Mouse (Mus musculus) adrenal gland, postnatal 14 days (tissue): ENCODE measurements around the gene Tmc1. TPM values are rescaled to one million over a fixed set of nuclear protein-coding genes. Genes with fewer than 3 reads are reported as not detected.
A peak's percentile ranks its signal among the peaks of the same experiment; 100 is the strongest.

Source experiments
- DNase-seq: peaks from one replicate; pipeline ENCODE4 v3.0.0; 2021; ENCODE audit warnings: mixed read lengths
- long read RNA-seq, 2 experiments: library from polyadenylated mRNA; stranded (forward); transcript quantifications; one replicate each; pipeline ENCODE4 v2.0.0; 2021
- total RNA-seq: library from RNA; stranded (reverse); gene quantifications from 2 replicates; pipeline ENCODE4 v1.2.3, GENCODE M21; 2021

Tmc1 gene
- total RNA-seq = 0.19 TPM in 1 of 2 replicates, not detected in the other
- long read RNA-seq, experiment 1, partial matches to known transcripts = 0 of 2 reads
- long read RNA-seq, experiment 1, other reads (novel, unspliced or antisense) = 2 of 2 reads
- long read RNA-seq, experiment 2 = 0 reads

- no peak for DNase-seq
These were observed at the start of gene Tmc1 for GRCm38 (mm10) chr19:20953874-20954273. Gene Tmc1 (minus strand): TSS chr19:20954202.

GRCm38 (mm10) chr19:21001552-21001951 is 47.5 kb upstream of the Tmc1 start:
- no peak for DNase-seq

- DNase-seq = no peak
These were observed 25.2 kb upstream of the Tmc1 start for GRCm38 (mm10) chr19:20979244-20979643.

GRCm38 (mm10) chr19:20978148-20978547 is 24.1 kb upstream of the Tmc1 start:
- DNase-seq = no peak

GRCm38 (mm10) chr19:20971926-20972325 is 17.9 kb upstream of the Tmc1 start:
- DNase-seq = no peak

GRCm38 (mm10) chr19:20954815-20955214 is 813 bp upstream of the Tmc1 start:
- no peak for DNase-seq

GRCm38 (mm10) chr19:20944446-20944845 is 9.6 kb downstream of the Tmc1 start:
- no peak for DNase-seq

- no peak for DNase-seq
These were observed 29.7 kb downstream of the Tmc1 start for GRCm38 (mm10) chr19:20924282-20924681.

- no peak for DNase-seq
These were observed 30.4 kb downstream of the Tmc1 start for GRCm38 (mm10) chr19:20923336-20924211.

GRCm38 (mm10) chr19:20918241-20918640 is 35.8 kb downstream of the Tmc1 start:
- DNase-seq = no peak

- no peak for DNase-seq
These were observed 38.9 kb downstream of the Tmc1 start for GRCm38 (mm10) chr19:20915151-20915550.

- no peak for DNase-seq
These were observed 43.6 kb downstream of the Tmc1 start for GRCm38 (mm10) chr19:20910356-20910755.

GRCm38 (mm10) chr19:20881205-20881604 is 72.8 kb downstream of the Tmc1 start:
- no peak for DNase-seq

GRCm38 (mm10) chr19:20875881-20876280 is 78.1 kb downstream of the Tmc1 start:
- DNase-seq = no peak

GRCm38 (mm10) chr19:20861779-20862178 is 92.2 kb downstream of the Tmc1 start:
- DNase-seq = peak; percentile 6

GRCm38 (mm10) chr19:20860270-20860669 is 93.7 kb downstream of the Tmc1 start:
- DNase-seq = no peak

GRCm38 (mm10) chr19:20857819-20858218 is 96.2 kb downstream of the Tmc1 start:
- no peak for DNase-seq

GRCm38 (mm10) chr19:20848906-20849305 is 105.1 kb downstream of the Tmc1 start:
- no peak for DNase-seq

- no peak for DNase-seq
These were observed 106.4 kb downstream of the Tmc1 start for GRCm38 (mm10) chr19:20847476-20848073.

- DNase-seq = no peak
These were observed 116.6 kb downstream of the Tmc1 start for GRCm38 (mm10) chr19:20837422-20837821.

GRCm38 (mm10) chr19:20836055-20836845 is 117.8 kb downstream of the Tmc1 start:
- DNase-seq = no peak

GRCm38 (mm10) chr19:20834895-20835294 is 119.1 kb downstream of the Tmc1 start:
- DNase-seq = no peak

- no peak for DNase-seq
These were observed 154.5 kb downstream of the Tmc1 start for GRCm38 (mm10) chr19:20799460-20799859.
